Mouse (Mus musculus): ENCODE data around the gene Cd72. TPM values are rescaled to one million over a fixed set of nuclear protein-coding genes. Genes with fewer than 3 reads are reported as not detected.

The Cd72 gene
- total RNA-seq, 2 experiments from 2014 or later = 1.2 TPM; not detected in 1

Other genes starting within 250 kb of the Cd72 start
- gene Atp8b5, start 187.5 kb downstream of the Cd72 start, total RNA-seq (2021) = under 1 TPM; 0.15 to 0.34 TPM
- gene Rusc2, start 72.6 kb downstream of the Cd72 start, total RNA-seq (2021) = 100 to 1,000 TPM; 151 to 154 TPM
- under 1 TPM in 1 of 2 experiments, not detected in 1; 0.30 TPM for gene Fam166b, start 25.5 kb downstream of the Cd72 start, total RNA-seq (2021)
- 10 to 100 TPM; 71.7 to 74.2 TPM for gene Tesk1, start 12.7 kb downstream of the Cd72 start, total RNA-seq (2021)
- gene Sit1, start 29.1 kb upstream of the Cd72 start, total RNA-seq (2021) = not detected
- 10 to 100 TPM; 31.1 to 32.5 TPM for gene Ccdc107, start 38.3 kb upstream of the Cd72 start, total RNA-seq (2021)
- 1 to 10 TPM; 1.1 to 1.4 TPM for gene Arhgef39, start 45.1 kb upstream of the Cd72 start, total RNA-seq (2021)
- under 1 TPM in 1 of 2 experiments, not detected in 1; 0.45 TPM for gene Car9, start 52.3 kb upstream of the Cd72 start, total RNA-seq (2021)
- gene Tpm2, start 69.1 kb upstream of the Cd72 start, total RNA-seq (2021) = 1 to 10 TPM; 7.2 to 7.9 TPM
- gene Creb3, start 107.7 kb upstream of the Cd72 start, total RNA-seq (2021) = 10 to 100 TPM; 74.4 to 74.6 TPM
- 10 to 100 TPM; 48.7 to 55.3 TPM for gene Tln1, start 108.1 kb upstream of the Cd72 start, total RNA-seq (2021)
- gene Rgp1, start 124.1 kb upstream of the Cd72 start, total RNA-seq (2021) = 10 to 100 TPM; 48.5 to 49.7 TPM
- gene Gba2, start 124.2 kb upstream of the Cd72 start, total RNA-seq (2021) = 10 to 100 TPM; 64.1 to 67.1 TPM
- gene Msmp, start 129.9 kb upstream of the Cd72 start, total RNA-seq (2021) = not detected
- 10 to 100 TPM; 47.0 to 47.5 TPM for gene Npr2, start 177.3 kb upstream of the Cd72 start, total RNA-seq (2021)
- 1 to 10 TPM; 2.1 to 2.7 TPM for gene Spag8, start 199.0 kb upstream of the Cd72 start, total RNA-seq (2021)
- 10 to 100 TPM; 25.3 to 30.5 TPM for gene Hint2, start 201.8 kb upstream of the Cd72 start, total RNA-seq (2021)
- 10 to 100 TPM; 57.8 to 60.1 TPM for gene Tmem8b, start 214.3 kb upstream of the Cd72 start, total RNA-seq (2021)
- gene Fam221b, start 214.5 kb upstream of the Cd72 start, total RNA-seq (2021) = 1 to 10 TPM; 1.0 to 1.3 TPM
- not detected for gene Olfr70, start 246.2 kb upstream of the Cd72 start, total RNA-seq (2021)

Data from left cerebral cortex, postnatal 10 days (tissue).